In genomic region chr7:4150059-4150541, GRCm38 (mm10) we compare ENCODE assay signal across 8 mouse cellular contexts. TPM values are rescaled to one million over a fixed set of nuclear protein-coding genes. Genes with fewer than 3 reads are reported as not detected.
DNase-seq lines count a peak whose midpoint lies in the region; ATAC-seq and TF ChIP-seq lines count a peak whose summit lies in the region.

TSS of gene Leng9 (minus strand) at chr7:4150374.

- peak; percentile 45 for ATAC-seq in forebrain, embryonic 12.5 days (ENCODE audit: low FRiP score)
- peak; percentile 67 for ATAC-seq in intestine, embryonic 15.5 days
- peak; percentile 29 for ATAC-seq in liver, embryonic 13.5 days (ENCODE audit: low read depth)

- peaks cover 28% of the 10 kb centered on the region for H3K27me3 ChIP-seq in forebrain, embryonic 12.5 days
- H3K27me3 ChIP-seq in intestine, embryonic 15.5 days (replicated peaks): no peaks in the 10 kb centered on the region
- peaks cover 12% of the 10 kb centered on the region for H3K27me3 ChIP-seq in liver, embryonic 13.5 days
- no peaks in the 10 kb centered on the region for H3K27me3 ChIP-seq in myocyte (ENCODE audit: control insufficient read depth, insufficient read depth, insufficient read length)

- TF ChIP-seq POLR2A in bone marrow, adult 2 months (IDR thresholded peaks at IDR 0.05; ENCODE audit: borderline replicate concordance, control insufficient read depth, low read depth, low read length): no peak
- TF ChIP-seq POLR2A in myocyte (IDR thresholded peaks at IDR 0.05; ENCODE audit: insufficient read length, low read depth): no peak

- intact Hi-C loops in gastrocnemius, adult 2 months (cut with DNase I): loop anchor here (2.0 kb wide), 1 partner anchor 13 kb away; the partner anchor contains the start of gene Leng8

- H3K4me1 ChIP-seq in bone marrow, adult 2 months (ENCODE audit: control insufficient read depth, insufficient read depth, low read length): no peaks in the 10 kb centered on the region; the same call in 1 of the 2 replicates
- H3K4me1 ChIP-seq in forebrain, embryonic 12.5 days: peaks cover 29% of the 10 kb centered on the region
- H3K4me1 ChIP-seq in intestine, embryonic 15.5 days (replicated peaks): peaks cover 36% of the 10 kb centered on the region
- peaks cover 56% of the 10 kb centered on the region for H3K4me1 ChIP-seq in liver, embryonic 13.5 days (replicated peaks)

- peak; percentile 51 for DNase-seq in gastrocnemius, adult 2 months
- no peak for DNase-seq in gastrocnemius, postnatal 10 days
- peak; percentile 46 for DNase-seq in liver, embryonic 13.5 days
- no peak for DNase-seq in frontal cortex, adult 2 months (ENCODE audit: extremely low spot score in 1 of 2, low spot score in 1 of 2)

- H3K36me3 ChIP-seq in forebrain, embryonic 12.5 days (replicated peaks): peaks cover 30% of the 10 kb centered on the region
- peaks cover 24% of the 10 kb centered on the region for H3K36me3 ChIP-seq in intestine, embryonic 15.5 days
- H3K36me3 ChIP-seq in liver, embryonic 13.5 days: peaks cover 32% of the 10 kb centered on the region
- H3K36me3 ChIP-seq in myocyte (ENCODE audit: control insufficient read depth, insufficient read depth): peaks cover 8% of the 10 kb centered on the region

- under 1% methylated on average over 14 of the region's 14 CpGs for WGBS in bone marrow, adult 2 months
- WGBS in forebrain, embryonic 12.5 days: under 1% methylated on average over 14 of the region's 14 CpGs
- WGBS in intestine, embryonic 15.5 days: 2% methylated on average over 14 of the region's 14 CpGs
- under 1% methylated on average over 14 of the region's 14 CpGs for WGBS in liver, embryonic 13.5 days (ENCODE audit: insufficient replicate concordance)

- no peaks in the 10 kb centered on the region for H3K9me3 ChIP-seq in forebrain, embryonic 12.5 days
- H3K9me3 ChIP-seq in intestine, embryonic 15.5 days: no peaks in the 10 kb centered on the region
- no peaks in the 10 kb centered on the region for H3K9me3 ChIP-seq in liver, embryonic 13.5 days (replicated peaks)

- H3K4me2 ChIP-seq in forebrain, embryonic 12.5 days: peak within 1 kb of the TSS; percentile 74
- H3K4me2 ChIP-seq in intestine, embryonic 15.5 days (replicated peaks): peak within 1 kb of the TSS; percentile 86
- H3K4me2 ChIP-seq in liver, embryonic 13.5 days: peak within 1 kb of the TSS; percentile 99
- peak within 1 kb of the TSS; percentile 73 for H3K4me2 ChIP-seq in myocyte (ENCODE audit: low read depth)

- peak within 1 kb of the TSS; percentile 92 for H3K4me3 ChIP-seq in gastrocnemius, adult 2 months
- H3K4me3 ChIP-seq in bone marrow, adult 2 months (replicated peaks; ENCODE audit: control insufficient read depth, low read depth, low read length): peak within 1 kb of the TSS; percentile 91
- H3K4me3 ChIP-seq in forebrain, embryonic 12.5 days (replicated peaks): peak within 1 kb of the TSS; percentile 63
- H3K4me3 ChIP-seq in intestine, embryonic 15.5 days (replicated peaks): peak within 1 kb of the TSS; percentile 65
- peak within 1 kb of the TSS; percentile 85 for H3K4me3 ChIP-seq in liver, embryonic 13.5 days (replicated peaks)
- H3K4me3 ChIP-seq in myocyte: peak within 1 kb of the TSS; percentile 76

- H3K27ac ChIP-seq in gastrocnemius, adult 2 months: peak within 1 kb of the TSS; percentile 100
- H3K27ac ChIP-seq in bone marrow, adult 2 months (ENCODE audit: control insufficient read depth, insufficient read depth, low read depth, low read length, poor library complexity): peak within 1 kb of the TSS; percentile 98
- peak within 1 kb of the TSS; percentile 80 for H3K27ac ChIP-seq in forebrain, embryonic 12.5 days
- peak within 1 kb of the TSS; percentile 98 for H3K27ac ChIP-seq in intestine, embryonic 15.5 days
- H3K27ac ChIP-seq in liver, embryonic 13.5 days: peak within 1 kb of the TSS; percentile 96

- H3K9ac ChIP-seq in forebrain, embryonic 12.5 days: peak within 1 kb of the TSS; percentile 72
- H3K9ac ChIP-seq in intestine, embryonic 15.5 days: peak within 1 kb of the TSS; percentile 76
- H3K9ac ChIP-seq in liver, embryonic 13.5 days: peak within 1 kb of the TSS; percentile 91

- no peak for TF ChIP-seq CTCF in gastrocnemius, adult 2 months (IDR thresholded peaks at IDR 0.05)
- no peak for TF ChIP-seq CTCF in bone marrow, adult 2 months (IDR thresholded peaks at IDR 0.05; ENCODE audit: control insufficient read depth, insufficient read depth, low read length)

- H3ac ChIP-seq in myocyte (ENCODE audit: control insufficient read depth, insufficient read length): peak within 1 kb of the TSS; percentile 58

- no peaks in the 10 kb centered on the region for H3K79me2 ChIP-seq in myocyte (ENCODE audit: control insufficient read depth, insufficient read depth)

TF ChIP-seq in myocyte, 11 proteins besides CTCF, POLR2A, EP300 and RAD21:
- TF ChIP-seq SRF (IDR thresholded peaks at IDR 0.05; ENCODE audit: control insufficient read depth, insufficient read length, low read depth) (no peak), USF1 (IDR thresholded peaks at IDR 0.05; ENCODE audit: low read depth) (no peak), MYOG (IDR thresholded peaks at IDR 0.05; ENCODE audit: control insufficient read depth in 1 of 3, insufficient read depth in 1 of 3, insufficient read length in 2 of 3, low read depth in 2 of 3) (no peak), CEBPB (IDR thresholded peaks at IDR 0.05; ENCODE audit: insufficient read depth, poor library complexity, severe bottlenecking) (no peak), REST (IDR thresholded peaks at IDR 0.05; ENCODE audit: insufficient read depth, insufficient read length) (no peak), POLR2AphosphoS2 (IDR thresholded peaks at IDR 0.05; ENCODE audit: insufficient read length, low read depth) (no peak), TCF12 (IDR thresholded peaks at IDR 0.05; ENCODE audit: insufficient read depth, poor library complexity, severe bottlenecking) (no peak), TCF3 (IDR thresholded peaks at IDR 0.05; ENCODE audit: insufficient read length, low read depth) (no peak), MYOD1 (IDR thresholded peaks at IDR 0.05; ENCODE audit: control insufficient read depth in 1 of 3, insufficient read length in 2 of 3, low read depth in 2 of 3) (no peak), E2F4 (IDR thresholded peaks at IDR 0.05; ENCODE audit: insufficient read depth) (no peak), MAX (IDR thresholded peaks at IDR 0.05; ENCODE audit: low read depth) (no peak)

RNA-seq across cellular contexts. Expression of gene Leng9, which starts in this region (rescaled TPM):
- 1 to 10 TPM; 2.1 to 2.2 TPM for total RNA-seq in gastrocnemius, adult 2 months (2021)
- 1 to 10 TPM; 2.3 to 3.2 TPM for total RNA-seq in gastrocnemius, postnatal 10 days (2021)
- 0.92 and 2.4 TPM in 2 replicates for polyA plus RNA-seq in bone marrow, adult 2 months (2011; ENCODE audit: insufficient read depth, insufficient read length, low replicate concordance, missing spikeins)
- 3.0 TPM in 2 replicates for polyA plus RNA-seq in forebrain, embryonic 12.5 days (2016; fragmentation: Nextera tagmentation; extraction: Ambion mirVana)
- polyA plus RNA-seq in intestine, embryonic 15.5 days (2015; fragmentation: Nextera tagmentation; extraction: Ambion mirVana): 4.5 and 4.9 TPM in 2 replicates
- polyA plus RNA-seq in liver, embryonic 13.5 days (2015; fragmentation: Nextera tagmentation; extraction: Ambion mirVana): 0.83 and 0.88 TPM in 2 replicates
- 3.2 TPM for polyA plus RNA-seq in myocyte (2012; fragmentation: generic; extraction: Trizol)
- polyA plus RNA-seq in frontal cortex, adult 2 months (2012; rRNA removed): 7.1 and 8.0 TPM in 2 replicates

Comparison
In these comparisons a context has a peak if more than half of its experiments do, and no peak if none do; other contexts are left out.
1. Peak in DNase-seq, ATAC-seq, H3K4me3 ChIP-seq, H3K27ac ChIP-seq, H3K9ac ChIP-seq and H3K4me2 ChIP-seq in liver, embryonic 13.5 days; RNA of the gene not detected or under 1 TPM.